Mouse (Mus musculus) E14TG2a.4 (cell line): ENCODE data around the gene Arhgap21.

ENCODE experiments used
- H3K27me3 ChIP-seq: 2 replicates; pipeline ENCODE4 v1.6.1; 2014; ENCODE audit warnings: low read length, control low read depth; ENCODE audit not compliant: insufficient read depth
- H3K36me3 ChIP-seq: 2 replicates; pipeline ENCODE4 v1.6.1; 2014; ENCODE audit warnings: low read length, control low read depth; ENCODE audit not compliant: insufficient read depth
- H3K4me1 ChIP-seq: replicated peaks from 2 replicates; pipeline ENCODE4 v1.6.1; 2014; ENCODE audit warnings: low read depth, low read length, control low read depth
- H3K4me3 ChIP-seq: replicated peaks from 2 replicates; pipeline ENCODE4 v1.5.1; 2014; ENCODE audit warnings: mild to moderate bottlenecking, low read length
- H3K9me3 ChIP-seq: 2 replicates; pipeline ENCODE4 v1.6.1; 2014; ENCODE audit warnings: low read length, control low read depth
- CTCF ChIP-seq: conservative IDR thresholded peaks from 2 replicates; pipeline ENCODE4 v1.5.1; 2014; ENCODE audit warnings: low read length
- NANOG ChIP-seq: IDR thresholded peaks from 2 replicates; pipeline ENCODE4 v1.6.1; 2014; ENCODE audit warnings: borderline replicate concordance, low read length, mixed read lengths
- POU5F1 ChIP-seq: IDR thresholded peaks from 2 replicates; pipeline ENCODE4 v1.6.1; 2014; ENCODE audit warnings: low read length, borderline replicate concordance

Arhgap21 gene

DNA sequence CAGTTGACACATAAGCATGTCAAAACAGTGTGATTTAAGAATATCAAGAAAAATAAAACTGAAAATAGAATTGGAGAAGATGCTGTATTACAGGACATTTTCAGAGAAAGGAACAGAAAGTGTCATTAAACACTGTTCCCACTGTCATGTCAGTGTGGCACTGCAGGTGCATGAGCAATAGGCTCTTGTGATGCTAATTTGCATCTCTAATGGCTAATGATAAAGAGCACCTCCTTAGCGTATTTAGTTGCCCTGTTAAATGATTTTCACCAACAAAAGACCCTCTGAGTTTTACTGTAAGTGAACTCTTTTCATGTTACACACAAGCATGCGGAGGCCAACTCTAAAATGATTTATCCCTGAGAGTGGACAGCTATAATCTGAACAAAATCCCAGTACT, 47.1 kb downstream of the Arhgap21 start:
- Histone ChIP-seq H3K4me1 (peaks cover 39% of the 10 kb centered on the region), H3K9me3 (peaks cover 4% of the 10 kb centered on the region), H3K4me3 (no peak overlapping the region), H3K36me3 (0 out of 2 replicates have a peak, but pooled peaks cover 3% of the 10 kb centered on the region), H3K27me3 (no peaks in the 10 kb centered on the region)
- TF ChIP-seq POU5F1 (no peak), CTCF (no peak), NANOG (no peak)

DNA sequence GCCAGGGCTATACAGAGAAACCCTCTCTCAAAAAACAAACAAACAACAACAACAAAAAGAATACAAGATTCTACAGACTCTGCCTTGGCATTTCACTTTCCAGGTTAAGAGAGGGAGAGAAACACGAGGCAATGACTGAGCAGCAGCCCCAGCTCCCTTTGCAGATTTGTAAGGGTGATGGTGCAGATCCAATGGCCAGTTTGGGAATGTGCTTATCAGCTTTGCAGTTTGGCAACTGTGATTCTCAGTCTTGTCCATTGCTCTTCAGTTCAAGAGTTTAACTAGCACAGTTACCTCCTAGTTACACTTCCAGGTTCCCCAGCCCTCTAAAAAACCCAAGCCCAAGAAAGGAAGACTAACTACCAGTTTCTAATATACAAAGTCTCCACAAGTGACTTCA, 47.7 kb downstream of the Arhgap21 start:
- Histone ChIP-seq H3K36me3 (0 out of 2 replicates have a peak, but pooled peaks cover 3% of the 10 kb centered on the region), H3K4me1 (peaks cover 41% of the 10 kb centered on the region), H3K9me3 (peaks cover 4% of the 10 kb centered on the region), H3K4me3 (no peak overlapping the region), H3K27me3 (no peaks in the 10 kb centered on the region)
- TF ChIP-seq CTCF (no peak), POU5F1 (no peak), NANOG (no peak)

GRCm38 (mm10) chr2:20914531-20915320, 54.0 kb downstream of the Arhgap21 start:
- TF ChIP-seq NANOG (no peak), POU5F1 (no peak), CTCF (no peak)
- H3K9me3 ChIP-seq, result no peaks in the 10 kb centered on the region
- H3K36me3 ChIP-seq, result peaks cover 24% of the 10 kb centered on the region
- H3K4me3 ChIP-seq, result no peak overlapping the region
- H3K4me1 ChIP-seq, result peaks cover 8% of the 10 kb centered on the region; the same call in 1 of the 2 replicates
- H3K27me3 ChIP-seq, result no peaks in the 10 kb centered on the region

DNA sequence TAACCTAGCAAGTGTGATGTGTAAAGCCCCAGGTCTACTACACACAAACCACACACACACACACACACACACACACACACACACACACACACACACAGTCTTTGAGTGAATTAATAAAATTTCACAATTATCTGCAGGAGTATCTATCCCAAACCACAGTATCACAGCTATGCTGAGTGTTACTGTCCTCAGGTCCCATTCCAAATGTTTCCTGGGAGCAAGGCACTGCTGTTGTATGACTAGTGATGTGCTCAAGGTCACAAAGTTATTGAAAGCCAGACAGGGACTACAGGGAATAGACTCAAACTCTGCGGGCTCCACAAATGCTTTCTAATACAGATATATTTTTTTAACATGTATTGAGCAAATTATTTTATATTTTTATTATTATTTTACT, 55.7 kb downstream of the Arhgap21 start:
- TF ChIP-seq NANOG (no peak), POU5F1 (no peak), CTCF (no peak)
- H3K4me1 ChIP-seq, result peaks cover 8% of the 10 kb centered on the region; the same call in 1 of the 2 replicates
- no peaks in the 10 kb centered on the region for H3K9me3 ChIP-seq
- H3K36me3 ChIP-seq, result peaks cover 32% of the 10 kb centered on the region
- H3K27me3 ChIP-seq, result no peaks in the 10 kb centered on the region
- H3K4me3 ChIP-seq, result no peak overlapping the region

- H3K9me3 ChIP-seq, result no peaks in the 10 kb centered on the region
- peaks cover 32% of the 10 kb centered on the region for H3K36me3 ChIP-seq
- TF ChIP-seq CTCF (no peak), NANOG (no peak), POU5F1 (no peak)
- no peaks in the 10 kb centered on the region for H3K27me3 ChIP-seq
- H3K4me3 ChIP-seq, result no peak overlapping the region
- peaks cover 8% of the 10 kb centered on the region; the same call in 1 of the 2 replicates for H3K4me1 ChIP-seq
Observed at GRCm38 (mm10) chr2:20912348-20913018, 56.2 kb downstream of the Arhgap21 start.

DNA sequence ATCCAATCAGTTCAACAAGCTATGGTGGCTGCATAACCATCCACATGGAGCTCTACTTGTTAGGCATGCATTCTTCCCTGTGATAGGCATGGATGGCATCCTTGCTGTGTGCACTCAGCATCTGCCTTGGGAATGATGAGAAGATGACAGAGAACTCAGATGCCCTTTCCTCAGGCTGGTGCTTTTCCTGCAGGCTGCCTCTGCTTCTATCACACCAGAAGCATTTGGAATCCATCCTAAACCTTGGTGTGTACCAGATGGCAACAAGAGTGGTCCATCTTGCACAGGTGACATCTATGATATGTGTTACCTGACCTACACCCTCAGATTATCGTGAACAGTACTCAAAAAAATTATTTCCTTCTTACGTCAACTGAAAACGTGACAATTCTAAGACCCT, 58.2 kb downstream of the Arhgap21 start:
- Histone ChIP-seq H3K27me3 (no peaks in the 10 kb centered on the region), H3K4me3 (no peak overlapping the region), H3K4me1 (no peaks in the 10 kb centered on the region; the same call in 1 of the 2 replicates), H3K36me3 (peaks cover 32% of the 10 kb centered on the region), H3K9me3 (no peaks in the 10 kb centered on the region)
- no peak for TF ChIP-seq NANOG
- TF ChIP-seq CTCF, result no peak
- TF ChIP-seq POU5F1, result no peak

GRCm38 (mm10) chr2:20909404-20909803, 59.3 kb downstream of the Arhgap21 start:
- H3K4me3 ChIP-seq, result no peak overlapping the region
- no peaks in the 10 kb centered on the region for H3K27me3 ChIP-seq
- H3K4me1 ChIP-seq, result no peaks in the 10 kb centered on the region; the same call in 1 of the 2 replicates
- peaks cover 32% of the 10 kb centered on the region for H3K36me3 ChIP-seq
- TF ChIP-seq NANOG (no peak), CTCF (no peak), POU5F1 (no peak)
- no peaks in the 10 kb centered on the region for H3K9me3 ChIP-seq

DNA sequence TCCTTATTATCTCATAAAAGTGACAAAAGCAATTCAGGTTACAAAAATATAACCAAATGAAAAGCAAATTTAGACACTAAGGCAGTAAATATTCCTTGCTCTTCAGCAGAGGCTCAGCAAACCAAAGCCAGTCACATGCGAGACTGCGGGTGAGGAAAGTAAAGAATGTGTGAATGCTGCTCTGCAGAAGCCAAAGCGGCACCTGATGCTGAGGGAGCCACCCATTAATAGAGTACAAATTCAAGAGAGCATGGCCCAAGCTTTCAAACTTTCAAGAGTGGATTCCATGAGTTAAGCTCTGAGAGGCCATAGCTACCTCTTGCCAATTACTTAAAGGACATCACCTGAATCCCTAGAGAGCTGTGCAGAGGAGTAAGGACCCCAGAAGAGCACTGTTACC, 61.4 kb downstream of the Arhgap21 start:
- H3K36me3 ChIP-seq, result peaks cover 30% of the 10 kb centered on the region
- no peak for TF ChIP-seq CTCF
- H3K4me1 ChIP-seq, result no peaks in the 10 kb centered on the region; the same call in 1 of the 2 replicates
- H3K4me3 ChIP-seq, result no peak overlapping the region
- no peaks in the 10 kb centered on the region for H3K9me3 ChIP-seq
- H3K27me3 ChIP-seq, result no peaks in the 10 kb centered on the region

GRCm38 (mm10) chr2:20905411-20905810, 63.3 kb downstream of the Arhgap21 start:
- no peaks in the 10 kb centered on the region; the same call in 1 of the 2 replicates for H3K4me1 ChIP-seq
- peaks cover 19% of the 10 kb centered on the region for H3K36me3 ChIP-seq
- H3K9me3 ChIP-seq, result no peaks in the 10 kb centered on the region; the same call in 1 of the 2 replicates
- H3K4me3 ChIP-seq, result no peak overlapping the region
- no peak for TF ChIP-seq CTCF
- TF ChIP-seq NANOG, result no peak
- TF ChIP-seq POU5F1, result no peak
- no peaks in the 10 kb centered on the region for H3K27me3 ChIP-seq
